Mouse (Mus musculus): ENCODE results near the gene Il1b. TPM values are rescaled to one million over a fixed set of nuclear protein-coding genes. Genes with fewer than 3 reads are reported as not detected.

Gene Il1b
- polyA plus RNA-seq, 1 experiment = 5.8 TPM

DNA sequence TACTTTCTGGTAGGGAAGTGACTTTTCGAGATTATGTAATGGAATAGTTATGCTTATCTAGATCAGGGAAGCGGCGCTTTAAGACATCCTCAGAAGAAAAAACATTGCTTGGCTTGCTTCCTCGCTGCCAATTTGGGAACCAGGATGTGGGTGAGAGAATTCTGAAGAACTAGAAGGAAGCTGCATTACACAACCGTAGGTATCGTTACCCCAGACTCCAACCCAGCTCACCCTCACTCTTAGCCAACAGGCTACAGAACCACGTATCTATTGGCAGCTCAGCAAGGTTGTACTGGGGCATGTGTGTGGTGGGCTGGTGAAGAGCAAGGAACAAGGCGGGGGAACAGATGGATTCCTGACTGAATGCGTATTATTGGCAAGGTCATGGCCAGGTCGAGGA lies 10.7 kb downstream of the Il1b start:
- TF ChIP-seq CTCF (IDR thresholded peaks at IDR 0.05; ENCODE audit: extremely low read depth, insufficient read depth, insufficient read length, insufficient replicate concordance) (no peak), POLR2A (IDR thresholded peaks at IDR 0.05; ENCODE audit: low read depth, low read length) (no peak)
- no peaks in the 10 kb centered on the region for H3K4me1 ChIP-seq (ENCODE audit: control insufficient read depth, insufficient read depth, insufficient read length)
- no peak for DNase-seq (ENCODE audit: low read depth in 1 of 2, low spot score in 2 of 2)
- H3K4me3 ChIP-seq (ENCODE audit: extremely low read depth, insufficient read depth, insufficient read length) = no peak overlapping the region
- no peak overlapping the region for H3K27ac ChIP-seq (ENCODE audit: insufficient read depth, low read length)
- H3K36me3 ChIP-seq (ENCODE audit: control insufficient read depth, insufficient read depth, low read length) = no peaks in the 10 kb centered on the region
- 63% methylated on average over 10 of the region's 10 CpGs for WGBS
- no peaks in the 10 kb centered on the region for H3K27me3 ChIP-seq (ENCODE audit: control insufficient read depth, insufficient read depth, low read length)

DNA sequence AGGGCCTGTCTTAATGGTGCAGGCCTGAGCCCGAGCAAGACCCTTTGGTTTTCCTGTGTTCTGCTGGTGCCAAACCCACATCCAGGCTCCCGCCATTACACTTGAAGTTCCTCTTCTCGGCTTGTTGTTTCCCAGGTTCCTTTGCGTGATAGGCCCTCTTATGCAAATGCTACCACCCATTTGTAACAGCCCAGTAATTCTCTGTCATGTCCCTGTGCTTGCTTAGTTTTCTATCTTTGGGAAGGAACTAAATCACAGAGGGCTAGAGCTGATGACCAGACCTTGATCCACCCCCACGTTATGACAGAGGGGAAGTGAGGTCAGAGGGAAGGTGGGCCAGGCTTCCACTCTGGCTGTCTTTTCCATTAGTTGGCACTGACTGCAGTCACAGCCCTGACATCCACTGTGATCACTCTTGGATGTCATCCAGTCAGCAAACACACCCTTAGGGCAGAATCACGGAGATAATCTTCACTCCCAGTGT lies 32.8 kb downstream of the Il1b start:
- peak in 1 of 2 experiments; percentile 30 for DNase-seq (ENCODE audit: low read depth in 1 of 2, low spot score in 2 of 2)
- TF ChIP-seq CTCF (IDR thresholded peaks at IDR 0.05; ENCODE audit: extremely low read depth, insufficient read depth, insufficient read length, insufficient replicate concordance) = no peak
- TF ChIP-seq POLR2A (IDR thresholded peaks at IDR 0.05; ENCODE audit: low read depth, low read length) = no peak
- Histone ChIP-seq H3K27ac (ENCODE audit: insufficient read depth, low read length) (no peak overlapping the region), H3K4me3 (ENCODE audit: extremely low read depth, insufficient read depth, insufficient read length) (no peak overlapping the region), H3K36me3 (ENCODE audit: control insufficient read depth, insufficient read depth, low read length) (no peaks in the 10 kb centered on the region), H3K4me1 (ENCODE audit: control insufficient read depth, insufficient read depth, insufficient read length) (no peaks in the 10 kb centered on the region; the same call in 1 of the 2 replicates), H3K27me3 (ENCODE audit: control insufficient read depth, insufficient read depth, low read length) (no peaks in the 10 kb centered on the region)
- WGBS = 25% methylated on average over 6 of the region's 6 CpGs

DNA sequence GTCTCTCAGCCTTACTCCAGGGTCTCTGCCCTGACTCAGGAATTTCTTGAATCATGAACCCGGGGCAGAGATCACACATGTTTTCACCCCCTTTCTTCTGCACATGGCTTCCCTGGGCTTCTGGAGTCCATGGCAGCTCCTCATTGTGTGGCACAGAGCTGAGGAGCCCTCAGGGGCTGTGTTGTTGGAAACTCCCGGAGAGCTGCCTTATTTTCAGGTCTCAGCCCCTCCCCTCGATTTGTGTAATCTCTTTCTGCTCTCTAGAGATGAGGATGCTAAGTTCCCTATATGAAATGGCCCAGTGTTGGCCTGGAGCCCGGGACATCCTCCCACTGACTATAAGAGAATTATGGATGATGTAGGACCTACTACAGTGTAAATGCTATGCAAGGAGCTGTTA lies 37.5 kb downstream of the Il1b start:
- WGBS = 81% methylated on average over 4 of the region's 4 CpGs
- H3K36me3 ChIP-seq (ENCODE audit: control insufficient read depth, insufficient read depth, low read length) = no peaks in the 10 kb centered on the region
- no peak for TF ChIP-seq CTCF (IDR thresholded peaks at IDR 0.05; ENCODE audit: extremely low read depth, insufficient read depth, insufficient read length, insufficient replicate concordance)
- no peak for TF ChIP-seq POLR2A (IDR thresholded peaks at IDR 0.05; ENCODE audit: low read depth, low read length)
- no peak for DNase-seq (ENCODE audit: low read depth in 1 of 2, low spot score in 2 of 2)
- H3K27me3 ChIP-seq (ENCODE audit: control insufficient read depth, insufficient read depth, low read length) = no peaks in the 10 kb centered on the region
- no peaks in the 10 kb centered on the region; the same call in 1 of the 2 replicates for H3K4me1 ChIP-seq (ENCODE audit: control insufficient read depth, insufficient read depth, insufficient read length)
- H3K4me3 ChIP-seq (ENCODE audit: extremely low read depth, insufficient read depth, insufficient read length) = no peak overlapping the region
- H3K27ac ChIP-seq (ENCODE audit: insufficient read depth, low read length) = no peak overlapping the region

DNA sequence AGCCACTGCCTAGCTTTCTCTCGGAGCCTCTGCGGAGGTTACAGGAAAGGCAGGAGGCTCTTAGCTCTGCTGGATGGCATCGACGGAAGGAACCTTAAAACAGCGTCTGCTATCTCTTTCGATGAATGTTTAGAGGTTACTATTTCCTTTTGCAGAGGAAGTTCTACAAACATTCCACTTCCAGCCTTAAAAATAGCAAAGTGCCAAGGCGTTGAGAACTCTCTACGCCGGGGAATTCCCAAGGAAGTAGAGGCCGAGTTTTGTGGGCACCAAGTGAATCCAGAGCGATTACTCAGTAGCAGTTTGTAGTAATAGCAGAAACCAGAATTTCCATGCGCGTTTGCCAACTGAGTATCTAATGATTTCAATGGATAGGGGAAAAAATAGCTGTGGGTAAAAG lies 40.4 kb downstream of the Il1b start:
- no peak for DNase-seq (ENCODE audit: low read depth in 1 of 2, low spot score in 2 of 2)
- H3K36me3 ChIP-seq (ENCODE audit: control insufficient read depth, insufficient read depth, low read length) = no peaks in the 10 kb centered on the region
- no peaks in the 10 kb centered on the region for H3K27me3 ChIP-seq (ENCODE audit: control insufficient read depth, insufficient read depth, low read length)
- H3K4me3 ChIP-seq (ENCODE audit: extremely low read depth, insufficient read depth, insufficient read length) = no peak overlapping the region
- whole genome bisulfite sequencing = 12% methylated on average over 13 of the region's 13 CpGs
- TF ChIP-seq POLR2A (IDR thresholded peaks at IDR 0.05; ENCODE audit: low read depth, low read length) = no peak
- no peak for TF ChIP-seq CTCF (IDR thresholded peaks at IDR 0.05; ENCODE audit: extremely low read depth, insufficient read depth, insufficient read length, insufficient replicate concordance)
- H3K27ac ChIP-seq (ENCODE audit: insufficient read depth, low read length) = no peak overlapping the region
- no peaks in the 10 kb centered on the region; the same call in 1 of the 2 replicates for H3K4me1 ChIP-seq (ENCODE audit: control insufficient read depth, insufficient read depth, insufficient read length)

DNA sequence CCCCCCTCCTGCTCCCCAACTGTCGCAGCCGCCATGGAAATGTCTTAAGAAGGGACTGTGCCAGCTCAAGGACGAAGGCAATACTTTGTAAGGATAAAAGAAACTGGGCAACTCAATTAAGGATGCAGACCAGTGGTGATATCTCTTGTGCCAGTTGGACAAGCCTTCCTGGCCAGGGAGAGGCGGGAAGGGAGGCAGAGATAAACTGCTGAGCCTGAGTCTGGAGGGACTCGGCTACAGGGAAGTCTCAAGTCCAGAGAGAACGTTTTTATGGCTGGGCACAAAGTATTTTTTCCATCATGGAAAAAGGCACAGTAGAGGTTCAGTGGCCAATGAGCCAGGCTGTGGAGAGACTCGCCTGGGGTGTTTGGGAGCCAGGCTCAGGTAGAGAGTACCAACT lies 40.9 kb downstream of the Il1b start:
- Histone ChIP-seq H3K27me3 (ENCODE audit: control insufficient read depth, insufficient read depth, low read length) (no peaks in the 10 kb centered on the region), H3K4me3 (ENCODE audit: extremely low read depth, insufficient read depth, insufficient read length) (no peak overlapping the region), H3K36me3 (ENCODE audit: control insufficient read depth, insufficient read depth, low read length) (no peaks in the 10 kb centered on the region), H3K4me1 (ENCODE audit: control insufficient read depth, insufficient read depth, insufficient read length) (no peaks in the 10 kb centered on the region; the same call in 1 of the 2 replicates), H3K27ac (ENCODE audit: insufficient read depth, low read length) (no peak overlapping the region)
- TF ChIP-seq CTCF (IDR thresholded peaks at IDR 0.05; ENCODE audit: extremely low read depth, insufficient read depth, insufficient read length, insufficient replicate concordance) = no peak
- no peak for TF ChIP-seq POLR2A (IDR thresholded peaks at IDR 0.05; ENCODE audit: low read depth, low read length)
- no peak for DNase-seq (ENCODE audit: low read depth in 1 of 2, low spot score in 2 of 2)
- 62% methylated on average over 7 of the region's 7 CpGs for WGBS

DNA sequence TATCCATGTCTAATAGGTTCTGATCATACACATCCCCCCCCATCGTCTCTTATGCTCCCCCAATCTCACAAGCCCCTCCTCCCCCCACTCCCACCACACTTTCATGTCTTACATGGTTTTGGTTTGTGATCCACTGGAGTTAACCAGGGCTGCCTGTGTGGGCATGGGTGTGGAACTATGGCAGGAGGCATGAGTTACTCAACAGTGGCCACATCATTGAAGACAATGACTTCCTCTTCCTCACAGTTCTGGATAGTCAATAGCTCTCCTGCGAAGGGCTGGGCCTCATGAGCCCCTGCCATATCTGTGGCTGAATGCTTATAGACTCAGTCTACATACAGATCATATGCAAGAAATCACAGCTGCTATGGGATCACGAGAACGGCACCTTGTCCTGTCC lies 42.7 kb downstream of the Il1b start:
- Histone ChIP-seq H3K27me3 (ENCODE audit: control insufficient read depth, insufficient read depth, low read length) (no peaks in the 10 kb centered on the region), H3K36me3 (ENCODE audit: control insufficient read depth, insufficient read depth, low read length) (no peaks in the 10 kb centered on the region), H3K4me3 (ENCODE audit: extremely low read depth, insufficient read depth, insufficient read length) (no peak overlapping the region), H3K4me1 (ENCODE audit: control insufficient read depth, insufficient read depth, insufficient read length) (no peaks in the 10 kb centered on the region; the same call in 1 of the 2 replicates), H3K27ac (ENCODE audit: insufficient read depth, low read length) (no peak overlapping the region)
- TF ChIP-seq POLR2A (IDR thresholded peaks at IDR 0.05; ENCODE audit: low read depth, low read length) (no peak), CTCF (IDR thresholded peaks at IDR 0.05; ENCODE audit: extremely low read depth, insufficient read depth, insufficient read length, insufficient replicate concordance) (no peak)
- DNase-seq (ENCODE audit: low read depth in 1 of 2, low spot score in 2 of 2) = no peak
- WGBS = 83% methylated on average over 4 of the region's 4 CpGs

DNA sequence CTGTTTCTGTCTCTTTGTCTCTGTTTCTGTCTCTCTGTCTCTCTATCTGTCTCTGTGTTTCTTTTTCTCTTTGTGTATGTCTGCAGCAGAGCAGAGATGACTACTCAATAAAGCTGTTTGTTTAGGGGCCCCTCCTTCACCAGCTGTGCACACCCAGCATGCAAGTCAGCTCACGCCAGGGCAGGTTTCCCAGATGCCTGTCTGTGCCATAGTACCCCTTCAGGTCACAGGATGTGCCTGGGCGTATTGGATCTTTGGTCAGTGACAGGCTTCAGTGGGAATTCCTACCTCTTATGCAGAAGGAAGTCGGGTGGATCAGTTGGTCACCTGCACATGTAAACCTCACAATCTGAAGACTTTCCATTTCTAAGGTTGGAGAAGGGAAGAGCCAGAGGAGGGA lies 46.7 kb downstream of the Il1b start:
- Histone ChIP-seq H3K27me3 (ENCODE audit: control insufficient read depth, insufficient read depth, low read length) (no peaks in the 10 kb centered on the region), H3K36me3 (ENCODE audit: control insufficient read depth, insufficient read depth, low read length) (no peaks in the 10 kb centered on the region), H3K27ac (ENCODE audit: insufficient read depth, low read length) (no peak overlapping the region), H3K4me1 (ENCODE audit: control insufficient read depth, insufficient read depth, insufficient read length) (no peaks in the 10 kb centered on the region), H3K4me3 (ENCODE audit: extremely low read depth, insufficient read depth, insufficient read length) (no peak overlapping the region)
- 89% methylated on average over 3 of the region's 3 CpGs for WGBS
- no peak for DNase-seq (ENCODE audit: low read depth in 1 of 2, low spot score in 2 of 2)
- TF ChIP-seq CTCF (IDR thresholded peaks at IDR 0.05; ENCODE audit: extremely low read depth, insufficient read depth, insufficient read length, insufficient replicate concordance) (no peak), POLR2A (IDR thresholded peaks at IDR 0.05; ENCODE audit: low read depth, low read length) (no peak)
